Mouse (Mus musculus): ENCODE measurements around the gene Fgfbp3. TPM values are rescaled to one million over a fixed set of nuclear protein-coding genes. Genes with fewer than 3 reads are reported as not detected.

Fgfbp3 gene
- polyA plus RNA-seq (2014; fragmentation: Illumina TruSeq; extraction: RNeasy Lipid Tissue Mini Kit (QIAGEN cat#74804); ENCODE audit: insufficient read depth, low read depth, low replicate concordance) = 2.1 TPM

DNA sequence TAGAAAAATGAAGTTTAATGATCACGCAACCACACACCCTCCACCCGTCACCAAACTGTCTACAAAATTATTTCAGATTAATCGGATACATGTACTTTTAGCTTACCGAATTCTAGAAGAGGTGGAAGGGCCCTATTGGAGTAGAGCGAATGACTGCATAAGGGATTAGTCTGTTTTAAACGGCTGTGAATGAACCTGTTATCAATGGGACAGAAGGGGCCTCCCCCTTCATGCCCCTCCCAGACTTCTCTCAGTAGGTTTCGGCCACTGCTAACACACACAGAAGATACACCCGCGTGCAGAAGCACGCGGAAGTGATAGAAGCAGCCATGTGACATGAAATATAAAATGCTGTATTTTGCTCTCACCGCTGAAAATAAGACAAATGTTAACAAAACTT is at the start of gene Fgfbp3:
Gene Fgfbp3, minus strand, starts transcription at position 150 of the 400 bp plus-strand sequence.

DNA sequence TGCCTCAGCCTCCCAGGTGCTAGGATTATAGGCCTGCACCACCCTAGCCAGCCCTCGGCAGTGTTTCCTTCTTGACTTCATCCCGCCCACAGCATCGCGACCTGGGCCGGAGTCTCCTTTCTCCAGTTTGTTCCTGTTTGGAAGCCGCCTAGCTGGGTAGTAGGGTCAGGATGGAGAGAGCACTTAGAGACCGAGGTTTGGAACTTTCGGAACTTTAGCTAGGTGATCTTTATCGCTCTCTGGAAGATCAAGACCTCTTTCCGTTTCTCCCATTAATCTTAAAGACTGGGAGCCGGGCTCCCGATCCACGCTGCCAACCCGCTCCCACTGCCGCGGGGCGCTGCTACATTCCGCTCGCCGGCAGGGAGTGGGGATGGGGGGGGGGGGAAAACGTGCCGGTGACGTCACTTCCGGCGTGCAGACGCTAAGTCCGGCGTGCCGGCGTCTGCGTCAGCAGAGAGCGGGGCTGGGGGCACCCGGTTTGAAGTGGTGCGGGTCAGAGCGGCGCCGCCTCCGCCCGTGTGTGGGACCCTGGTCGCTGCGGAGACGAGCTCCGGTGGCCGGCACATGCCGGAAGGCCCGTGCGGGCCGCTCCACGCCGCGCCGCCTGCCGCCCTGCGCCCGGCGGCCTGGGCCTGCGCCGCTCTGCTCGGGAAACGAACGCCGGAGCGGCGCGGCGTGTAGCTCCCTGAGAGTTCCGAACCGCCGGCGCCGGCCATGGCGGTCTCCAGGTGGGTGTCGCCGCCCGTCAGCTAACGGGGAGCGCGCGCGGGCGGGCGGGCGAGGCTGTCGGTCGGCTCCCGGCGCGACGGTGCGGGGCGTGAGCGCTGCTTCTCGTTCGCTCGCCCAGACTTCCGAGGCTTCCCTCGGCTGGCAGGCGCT is 6.5 kb upstream of the Fgfbp3 start, which contains the start of gene Btaf1:
Gene Btaf1, plus strand, starts transcription at position 409 of the 882 bp plus-strand sequence.

Other genes with a start within 250 kb of the Fgfbp3 start
- gene Ppp1r3c, start 183.0 kb downstream of the Fgfbp3 start, polyA plus RNA-seq (2014; fragmentation: Illumina TruSeq; extraction: RNeasy Lipid Tissue Mini Kit (QIAGEN cat#74804); ENCODE audit: insufficient read depth, low read depth, low replicate concordance) = 17.7 TPM
- gene Tnks2, start 85.4 kb downstream of the Fgfbp3 start, polyA plus RNA-seq (2014; fragmentation: Illumina TruSeq; extraction: RNeasy Lipid Tissue Mini Kit (QIAGEN cat#74804); ENCODE audit: insufficient read depth, low read depth, low replicate concordance) = 26.8 TPM
- gene Btaf1, start 6.5 kb upstream of the Fgfbp3 start, polyA plus RNA-seq (2014; fragmentation: Illumina TruSeq; extraction: RNeasy Lipid Tissue Mini Kit (QIAGEN cat#74804); ENCODE audit: insufficient read depth, low read depth, low replicate concordance) = 5.8 TPM

Measured in lung, adult 10 weeks (tissue).